Mouse (Mus musculus): ENCODE results near the gene Fgfr2. TPM values are rescaled to one million over a fixed set of nuclear protein-coding genes. Genes with fewer than 3 reads are reported as not detected.

The Fgfr2 gene
- polyA plus RNA-seq, 1 experiment from 2014 or later, result 39.4 TPM

- Histone ChIP-seq H3K9ac (replicated peaks) (no peak overlapping the region), H3K4me3 (replicated peaks) (no peak overlapping the region), H3K4me1 (replicated peaks) (peaks cover 4% of the 10 kb centered on the region; the same call in 1 of the 2 replicates), H3K27me3 (peaks cover 21% of the 10 kb centered on the region), H3K9me3 (no peaks in the 10 kb centered on the region), H3K36me3 (no peaks in the 10 kb centered on the region), H3K4me2 (replicated peaks) (no peak overlapping the region), H3K27ac (no peak overlapping the region)
- WGBS, result 95% methylated on average over 7 of the region's 7 CpGs
- ATAC-seq, result no peak
These were observed 2785.5 kb downstream of the Fgfr2 start for GRCm38 (mm10) chr7:130337601-130338000.

GRCm38 (mm10) chr7:130335440-130336051, 2787.6 kb downstream of the Fgfr2 start:
- Histone ChIP-seq H3K4me2 (replicated peaks) (no peak overlapping the region), H3K9ac (replicated peaks) (no peak overlapping the region), H3K4me1 (replicated peaks) (0 out of 2 replicates have a peak, but pooled peaks cover 4% of the 10 kb centered on the region), H3K36me3 (no peaks in the 10 kb centered on the region), H3K4me3 (replicated peaks) (no peak overlapping the region), H3K27ac (no peak overlapping the region), H3K27me3 (peaks cover 10% of the 10 kb centered on the region), H3K9me3 (no peaks in the 10 kb centered on the region)
- ATAC-seq, result no peak
- 56% methylated on average over 4 of the region's 4 CpGs for WGBS

- WGBS, result 87% methylated on average over 11 of the region's 11 CpGs
- no peak overlapping the region for H3K4me3 ChIP-seq (replicated peaks)
- H3K27me3 ChIP-seq, result peaks cover 19% of the 10 kb centered on the region; the same call in 1 of the 2 replicates
These were observed 2790.5 kb downstream of the Fgfr2 start for GRCm38 (mm10) chr7:130332515-130333220.

GRCm38 (mm10) chr7:130327603-130328365, 2795.4 kb downstream of the Fgfr2 start:
- Histone ChIP-seq H3K4me3 (replicated peaks) (peak overlapping the region; percentile 11; the same call in 1 of the 2 replicates), H3K27ac (no peak overlapping the region), H3K27me3 (peaks cover 37% of the 10 kb centered on the region), H3K9me3 (no peaks in the 10 kb centered on the region), H3K4me2 (replicated peaks) (peak overlapping the region; percentile 49), H3K9ac (replicated peaks) (0 out of 2 replicates have a peak overlapping the region, but pooled peaks have one; percentile 29), H3K4me1 (replicated peaks) (peaks cover 21% of the 10 kb centered on the region), H3K36me3 (no peaks in the 10 kb centered on the region)
- WGBS, result 3% methylated on average over 15 of the region's 15 CpGs
- peak; percentile 80 for ATAC-seq

More at GRCm38 (mm10) chr7:130332515-130333220, 2790.5 kb downstream of the Fgfr2 start:
- H3K9ac ChIP-seq (replicated peaks), result no peak overlapping the region
- no peaks in the 10 kb centered on the region for H3K36me3 ChIP-seq
- no peak overlapping the region for H3K4me2 ChIP-seq (replicated peaks)
- no peak overlapping the region; the same call in 1 of the 2 replicates for H3K27ac ChIP-seq
- no peaks in the 10 kb centered on the region for H3K9me3 ChIP-seq
- H3K4me1 ChIP-seq (replicated peaks), result peaks cover 15% of the 10 kb centered on the region
- ATAC-seq, result no peak

- peaks cover 19% of the 10 kb centered on the region for H3K4me1 ChIP-seq (replicated peaks)
- ATAC-seq, result no peak
- no peak overlapping the region for H3K4me2 ChIP-seq (replicated peaks)
- no peak overlapping the region for H3K4me3 ChIP-seq (replicated peaks)
- 86% methylated on average over 15 of the region's 15 CpGs for WGBS
- no peaks in the 10 kb centered on the region for H3K9me3 ChIP-seq
- H3K27me3 ChIP-seq, result peaks cover 42% of the 10 kb centered on the region
- H3K9ac ChIP-seq (replicated peaks), result no peak overlapping the region
- no peak overlapping the region for H3K27ac ChIP-seq
- H3K36me3 ChIP-seq, result no peaks in the 10 kb centered on the region
These were observed 2797.1 kb downstream of the Fgfr2 start for GRCm38 (mm10) chr7:130325983-130326433.

GRCm38 (mm10) chr7:130324716-130325401, 2798.3 kb downstream of the Fgfr2 start:
- H3K36me3 ChIP-seq, result no peaks in the 10 kb centered on the region
- no peak overlapping the region for H3K27ac ChIP-seq
- no peak overlapping the region for H3K9ac ChIP-seq (replicated peaks)
- ATAC-seq, result no peak
- H3K4me3 ChIP-seq (replicated peaks), result no peak overlapping the region
- no peaks in the 10 kb centered on the region for H3K9me3 ChIP-seq
- H3K4me2 ChIP-seq (replicated peaks), result no peak overlapping the region
- 64% methylated on average over 14 of the region's 14 CpGs for WGBS
- peaks cover 42% of the 10 kb centered on the region for H3K27me3 ChIP-seq
- peaks cover 29% of the 10 kb centered on the region for H3K4me1 ChIP-seq (replicated peaks)

- Histone ChIP-seq H3K4me1 (replicated peaks) (peaks cover 37% of the 10 kb centered on the region), H3K9ac (replicated peaks) (no peak overlapping the region), H3K27ac (no peak overlapping the region), H3K4me2 (replicated peaks) (no peak overlapping the region), H3K36me3 (no peaks in the 10 kb centered on the region), H3K9me3 (no peaks in the 10 kb centered on the region), H3K4me3 (replicated peaks) (no peak overlapping the region), H3K27me3 (peaks cover 36% of the 10 kb centered on the region)
- ATAC-seq, result no peak
- WGBS, result 90% methylated on average over 4 of the region's 4 CpGs
These were observed 2799.4 kb downstream of the Fgfr2 start for GRCm38 (mm10) chr7:130323766-130324165.

GRCm38 (mm10) chr7:130319799-130320556, 2803.2 kb downstream of the Fgfr2 start:
- WGBS, result 38% methylated on average over 8 of the region's 8 CpGs
- no peaks in the 10 kb centered on the region for H3K9me3 ChIP-seq
- H3K4me3 ChIP-seq (replicated peaks), result no peak overlapping the region
- H3K4me1 ChIP-seq (replicated peaks), result peaks cover 19% of the 10 kb centered on the region
- H3K27me3 ChIP-seq, result peaks cover 17% of the 10 kb centered on the region
- H3K9ac ChIP-seq (replicated peaks), result 0 out of 2 replicates have a peak overlapping the region, but pooled peaks have one; percentile 15
- peak overlapping the region; percentile 23; the same call in 1 of the 2 replicates for H3K4me2 ChIP-seq (replicated peaks)
- peak overlapping the region; percentile 81 for H3K27ac ChIP-seq
- ATAC-seq, result peak; percentile 95
- H3K36me3 ChIP-seq, result no peaks in the 10 kb centered on the region

GRCm38 (mm10) chr7:130316294-130316693, 2806.9 kb downstream of the Fgfr2 start:
- H3K9me3 ChIP-seq, result no peaks in the 10 kb centered on the region
- 94% methylated on average over 3 of the region's 3 CpGs for WGBS
- H3K4me3 ChIP-seq (replicated peaks), result no peak overlapping the region
- H3K4me1 ChIP-seq (replicated peaks), result peaks cover 19% of the 10 kb centered on the region
- no peaks in the 10 kb centered on the region for H3K36me3 ChIP-seq
- no peak for ATAC-seq
- H3K9ac ChIP-seq (replicated peaks), result no peak overlapping the region
- H3K4me2 ChIP-seq (replicated peaks), result no peak overlapping the region
- H3K27ac ChIP-seq, result no peak overlapping the region
- peaks cover 8% of the 10 kb centered on the region for H3K27me3 ChIP-seq

- 86% methylated on average over 6 of the region's 6 CpGs for WGBS
- Histone ChIP-seq H3K4me2 (replicated peaks) (no peak overlapping the region), H3K4me1 (replicated peaks) (peaks cover 12% of the 10 kb centered on the region), H3K36me3 (no peaks in the 10 kb centered on the region), H3K27ac (no peak overlapping the region), H3K9ac (replicated peaks) (no peak overlapping the region), H3K9me3 (no peaks in the 10 kb centered on the region), H3K27me3 (peaks cover 8% of the 10 kb centered on the region), H3K4me3 (replicated peaks) (no peak overlapping the region)
- ATAC-seq, result no peak
These were observed 2807.9 kb downstream of the Fgfr2 start for GRCm38 (mm10) chr7:130315221-130315620.

GRCm38 (mm10) chr7:130314658-130315057, 2808.5 kb downstream of the Fgfr2 start:
- H3K4me1 ChIP-seq (replicated peaks), result peaks cover 7% of the 10 kb centered on the region
- WGBS, result 94% methylated on average over 6 of the region's 6 CpGs
- no peak for ATAC-seq
- no peak overlapping the region for H3K27ac ChIP-seq
- H3K27me3 ChIP-seq, result peaks cover 8% of the 10 kb centered on the region
- H3K9me3 ChIP-seq, result no peaks in the 10 kb centered on the region
- no peak overlapping the region for H3K4me3 ChIP-seq (replicated peaks)
- H3K9ac ChIP-seq (replicated peaks), result no peak overlapping the region
- no peaks in the 10 kb centered on the region for H3K36me3 ChIP-seq
- no peak overlapping the region for H3K4me2 ChIP-seq (replicated peaks)

All from midbrain, embryonic 13.5 days (tissue).